Mouse (Mus musculus): ENCODE measurements around the gene Rapgef1. TPM values are rescaled to one million over a fixed set of nuclear protein-coding genes. Genes with fewer than 3 reads are reported as not detected.

The Rapgef1 gene
- polyA plus RNA-seq, 1 experiment, result 2.0 TPM

GRCm38 (mm10) chr2:29621163-29621562 is 1.6 kb downstream of the Rapgef1 start:
- Histone ChIP-seq H3K9me3 (ENCODE audit: control insufficient read depth, low read length) (no peaks in the 10 kb centered on the region), H3K4me3 (replicated peaks) (peak overlapping the region; percentile 83), H3K27me3 (ENCODE audit: control insufficient read depth) (no peaks in the 10 kb centered on the region), H3K4me1 (ENCODE audit: control insufficient read depth) (peaks cover 58% of the 10 kb centered on the region), H3K36me3 (ENCODE audit: control insufficient read depth) (peaks cover 26% of the 10 kb centered on the region)
- TF ChIP-seq TAL1 (IDR thresholded peaks at IDR 0.05; ENCODE audit: low read length) (no peak), GATA1 (IDR thresholded peaks at IDR 0.05; ENCODE audit: low read length) (no peak)

DNA sequence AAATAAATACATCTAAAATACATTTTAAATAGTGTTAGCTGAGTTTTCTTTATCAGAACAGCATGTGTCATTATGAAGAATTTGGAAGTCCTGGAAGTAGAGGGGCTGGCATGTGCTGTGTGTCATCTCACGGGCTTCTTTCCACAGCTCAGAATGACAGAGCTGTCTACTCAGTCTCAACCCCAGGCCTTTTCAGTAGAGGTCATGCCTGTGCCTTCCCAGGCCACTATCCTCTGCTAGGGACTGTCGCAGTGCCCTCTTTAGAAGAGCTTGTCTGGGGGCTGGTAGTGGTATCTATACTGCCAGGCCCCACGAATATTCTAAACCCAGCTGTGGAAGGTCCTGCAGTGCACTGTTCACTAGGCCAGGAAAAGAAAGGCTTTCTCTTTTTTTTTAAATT is 2.1 kb downstream of the Rapgef1 start:
- no peak overlapping the region for H3K4me3 ChIP-seq (replicated peaks)
- no peaks in the 10 kb centered on the region for H3K9me3 ChIP-seq (ENCODE audit: control insufficient read depth, low read length)
- H3K4me1 ChIP-seq (ENCODE audit: control insufficient read depth), result peaks cover 58% of the 10 kb centered on the region

GRCm38 (mm10) chr2:29622126-29623005 is 2.8 kb downstream of the Rapgef1 start:
- H3K9me3 ChIP-seq (ENCODE audit: control insufficient read depth, low read length), result no peaks in the 10 kb centered on the region
- no peak overlapping the region for H3K4me3 ChIP-seq (replicated peaks)
- H3K4me1 ChIP-seq (ENCODE audit: control insufficient read depth), result peaks cover 65% of the 10 kb centered on the region
- no peaks in the 10 kb centered on the region for H3K27me3 ChIP-seq (ENCODE audit: control insufficient read depth)
- peaks cover 32% of the 10 kb centered on the region for H3K36me3 ChIP-seq (ENCODE audit: control insufficient read depth)
- TF ChIP-seq GATA1 (IDR thresholded peaks at IDR 0.05; ENCODE audit: low read length), result no peak
- no peak for TF ChIP-seq TAL1 (IDR thresholded peaks at IDR 0.05; ENCODE audit: low read length)

More for the DNA sequence above, 2.1 kb downstream of the Rapgef1 start:
- no peak for TF ChIP-seq TAL1 (IDR thresholded peaks at IDR 0.05; ENCODE audit: low read length)
- TF ChIP-seq GATA1 (IDR thresholded peaks at IDR 0.05; ENCODE audit: low read length), result no peak
- Histone ChIP-seq H3K36me3 (ENCODE audit: control insufficient read depth) (peaks cover 26% of the 10 kb centered on the region), H3K27me3 (ENCODE audit: control insufficient read depth) (no peaks in the 10 kb centered on the region)

GRCm38 (mm10) chr2:29623247-29624090 is 3.9 kb downstream of the Rapgef1 start:
- Histone ChIP-seq H3K4me1 (ENCODE audit: control insufficient read depth) (peaks cover 75% of the 10 kb centered on the region), H3K36me3 (ENCODE audit: control insufficient read depth) (peaks cover 36% of the 10 kb centered on the region), H3K4me3 (replicated peaks) (no peak overlapping the region), H3K9me3 (ENCODE audit: control insufficient read depth, low read length) (no peaks in the 10 kb centered on the region), H3K27me3 (ENCODE audit: control insufficient read depth) (no peaks in the 10 kb centered on the region)
- no peak for TF ChIP-seq GATA1 (IDR thresholded peaks at IDR 0.05; ENCODE audit: low read length)
- TF ChIP-seq TAL1 (IDR thresholded peaks at IDR 0.05; ENCODE audit: low read length), result no peak

- Histone ChIP-seq H3K4me3 (replicated peaks) (no peak overlapping the region), H3K27me3 (ENCODE audit: control insufficient read depth) (no peaks in the 10 kb centered on the region), H3K36me3 (ENCODE audit: control insufficient read depth) (peaks cover 41% of the 10 kb centered on the region), H3K4me1 (ENCODE audit: control insufficient read depth) (peaks cover 79% of the 10 kb centered on the region), H3K9me3 (ENCODE audit: control insufficient read depth, low read length) (no peaks in the 10 kb centered on the region)
- TF ChIP-seq GATA1 (IDR thresholded peaks at IDR 0.05; ENCODE audit: low read length), result no peak
- TF ChIP-seq TAL1 (IDR thresholded peaks at IDR 0.05; ENCODE audit: low read length), result no peak
Measured at GRCm38 (mm10) chr2:29624091-29624608, 4.6 kb downstream of the Rapgef1 start.

- H3K4me3 ChIP-seq (replicated peaks), result no peak overlapping the region
- H3K4me1 ChIP-seq (ENCODE audit: control insufficient read depth), result peaks cover 82% of the 10 kb centered on the region
- H3K9me3 ChIP-seq (ENCODE audit: control insufficient read depth, low read length), result no peaks in the 10 kb centered on the region
- no peaks in the 10 kb centered on the region for H3K27me3 ChIP-seq (ENCODE audit: control insufficient read depth)
- H3K36me3 ChIP-seq (ENCODE audit: control insufficient read depth), result peaks cover 47% of the 10 kb centered on the region
- TF ChIP-seq GATA1 (IDR thresholded peaks at IDR 0.05; ENCODE audit: low read length) (no peak), TAL1 (IDR thresholded peaks at IDR 0.05; ENCODE audit: low read length) (no peak)
Measured at GRCm38 (mm10) chr2:29624739-29625138, 5.2 kb downstream of the Rapgef1 start.

DNA sequence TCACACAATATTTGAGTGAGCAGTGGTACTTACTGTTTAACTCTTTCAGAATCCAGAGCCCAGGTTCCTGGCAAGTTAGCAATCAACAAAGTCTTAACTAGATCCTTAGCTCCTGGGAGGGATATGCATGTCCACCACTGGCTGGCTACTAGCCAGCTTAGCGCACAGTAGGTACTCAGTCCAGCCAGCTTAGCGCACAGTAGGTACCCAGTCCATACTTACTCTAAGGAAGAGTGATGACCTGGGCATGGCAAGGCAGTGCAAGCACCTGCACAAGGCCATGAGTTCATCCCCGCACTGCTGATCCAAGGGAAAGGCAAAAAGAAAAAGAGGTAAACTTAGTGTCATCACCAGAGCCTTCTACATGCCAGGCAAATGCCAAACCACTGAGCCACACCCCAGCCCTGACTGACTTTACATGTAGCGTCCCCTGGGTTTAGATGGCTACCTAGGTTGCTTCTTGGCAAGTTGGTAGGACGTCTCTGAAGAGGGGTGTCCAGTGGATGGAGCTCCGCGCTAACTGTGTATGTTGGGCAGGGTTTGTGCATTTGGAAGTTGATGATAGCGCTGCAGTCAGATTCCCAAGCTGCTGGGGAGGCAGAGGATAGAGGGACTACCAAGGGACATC is 6.2 kb downstream of the Rapgef1 start:
- no peak overlapping the region for H3K4me3 ChIP-seq (replicated peaks)
- TF ChIP-seq TAL1 (IDR thresholded peaks at IDR 0.05; ENCODE audit: low read length), result no peak
- TF ChIP-seq GATA1 (IDR thresholded peaks at IDR 0.05; ENCODE audit: low read length), result no peak
- H3K36me3 ChIP-seq (ENCODE audit: control insufficient read depth), result peaks cover 55% of the 10 kb centered on the region
- peaks cover 79% of the 10 kb centered on the region for H3K4me1 ChIP-seq (ENCODE audit: control insufficient read depth)
- H3K9me3 ChIP-seq (ENCODE audit: control insufficient read depth, low read length), result no peaks in the 10 kb centered on the region
- H3K27me3 ChIP-seq (ENCODE audit: control insufficient read depth), result no peaks in the 10 kb centered on the region

- Histone ChIP-seq H3K4me3 (replicated peaks) (no peak overlapping the region), H3K27me3 (ENCODE audit: control insufficient read depth) (no peaks in the 10 kb centered on the region), H3K9me3 (ENCODE audit: control insufficient read depth, low read length) (no peaks in the 10 kb centered on the region), H3K4me1 (ENCODE audit: control insufficient read depth) (peaks cover 77% of the 10 kb centered on the region), H3K36me3 (ENCODE audit: control insufficient read depth) (peaks cover 54% of the 10 kb centered on the region)
- no peak for TF ChIP-seq GATA1 (IDR thresholded peaks at IDR 0.05; ENCODE audit: low read length)
- no peak for TF ChIP-seq TAL1 (IDR thresholded peaks at IDR 0.05; ENCODE audit: low read length)
Measured at GRCm38 (mm10) chr2:29627337-29627736, 7.8 kb downstream of the Rapgef1 start.
